Mouse (Mus musculus) kidney, embryonic 16.5 days (tissue): ENCODE data around the gene Pbx4. TPM values are rescaled to one million over a fixed set of nuclear protein-coding genes. Genes with fewer than 3 reads are reported as not detected.

ENCODE experiments used
- ATAC-seq: fragments of 200-750 bp; cut with Nextera tagmentation; 2 replicates; pipeline ENCODE4 v1.8.0; 2017; ENCODE audit warnings: moderate TSS enrichment; ENCODE audit not compliant: low FRiP score, low TSS enrichment
- H3K27ac ChIP-seq: fragments of 300-500 bp; sonication (generic); 2 replicates; pipeline ENCODE4 v1.5.1; 2014; ENCODE audit warnings: low read length
- H3K27me3 ChIP-seq: fragments of 300-500 bp; sonication (generic); 2 replicates; pipeline ENCODE4 v1.6.1; 2014; ENCODE audit warnings: low read length, control low read depth, mixed read lengths; ENCODE audit not compliant: insufficient read depth
- H3K36me3 ChIP-seq: fragments of 300-500 bp; sonication (generic); 2 replicates; pipeline ENCODE4 v1.6.1; 2014; ENCODE audit warnings: low read length, control low read depth, mixed read lengths; ENCODE audit not compliant: insufficient read depth
- H3K4me1 ChIP-seq: fragments of 300-500 bp; sonication (generic); 2 replicates; pipeline ENCODE4 v1.6.1; 2014; ENCODE audit warnings: low read length, control low read depth, mixed read lengths; ENCODE audit not compliant: insufficient read depth
- H3K4me2 ChIP-seq: fragments of 300-500 bp; sonication (generic); replicated peaks from 2 replicates; pipeline ENCODE4 v1.6.1; 2014; ENCODE audit warnings: low read depth, low read length
- H3K4me3 ChIP-seq: fragments of 300-500 bp; sonication (generic); 2 replicates; pipeline ENCODE4 v1.5.1; 2014; ENCODE audit warnings: mild to moderate bottlenecking, low read length
- H3K9ac ChIP-seq: fragments of 300-500 bp; sonication (generic); replicated peaks from 2 replicates; pipeline ENCODE4 v1.6.1; 2014; ENCODE audit warnings: low read length
- H3K9me3 ChIP-seq: fragments of 300-500 bp; sonication (generic); 2 replicates; pipeline ENCODE4 v1.6.1; 2016; ENCODE audit warnings: low read length, control low read depth
- WGBS: fragments of 180-500 bp; shearing (Covaris S2); extraction: QIAGEN DNeasy Blood & Tissue Kit; methylation state at CpG from one replicate; pipeline ENCODE4 v1.1.7; 2014; 5-methylcytosine and 5-hydroxymethylcytosine counted together
- polyA plus RNA-seq: library from polyadenylated mRNA; unstranded; fragments of >200 nt; fragmentation: Nextera tagmentation; extraction: Ambion mirVana; gene quantifications from 2 replicates; pipeline ENCODE4 v1.2.1, GENCODE M21; 2015

Pbx4 gene
- polyA plus RNA-seq, 1 experiment from 2014 or later = 9.3 TPM

- ATAC-seq = no peak
- H3K4me1 ChIP-seq = peaks cover 15% of the 10 kb centered on the region
- no peaks in the 10 kb centered on the region for H3K9me3 ChIP-seq
- peaks cover 64% of the 10 kb centered on the region for H3K36me3 ChIP-seq
- no peak overlapping the region for H3K4me3 ChIP-seq
- H3K27me3 ChIP-seq = no peaks in the 10 kb centered on the region
- H3K27ac ChIP-seq = no peak overlapping the region
- WGBS = 94% methylated on average over 16 of the region's 16 CpGs
- H3K9ac ChIP-seq = no peak overlapping the region
- H3K4me2 ChIP-seq = no peak overlapping the region
Measured at GRCm38 (mm10) chr8:69796721-69797345, 35.5 kb upstream of the Pbx4 start.

GRCm38 (mm10) chr8:69797661-69798060 is 34.6 kb upstream of the Pbx4 start:
- H3K9ac ChIP-seq = no peak overlapping the region
- H3K4me1 ChIP-seq = peaks cover 6% of the 10 kb centered on the region
- WGBS = 91% methylated on average over 10 of the region's 10 CpGs
- H3K4me2 ChIP-seq = no peak overlapping the region
- no peak overlapping the region for H3K27ac ChIP-seq
- ATAC-seq = no peak
- no peaks in the 10 kb centered on the region for H3K9me3 ChIP-seq
- peaks cover 72% of the 10 kb centered on the region for H3K36me3 ChIP-seq
- H3K27me3 ChIP-seq = no peaks in the 10 kb centered on the region
- no peak overlapping the region for H3K4me3 ChIP-seq

GRCm38 (mm10) chr8:69799261-69799660 is 33.0 kb upstream of the Pbx4 start:
- ATAC-seq = no peak
- 92% methylated on average over 8 of the region's 8 CpGs for WGBS
- H3K9ac ChIP-seq = no peak overlapping the region

GRCm38 (mm10) chr8:69799946-69800345 is 32.3 kb upstream of the Pbx4 start:
- H3K9me3 ChIP-seq = no peaks in the 10 kb centered on the region
- H3K27ac ChIP-seq = no peak overlapping the region
- H3K4me3 ChIP-seq = no peak overlapping the region
- no peaks in the 10 kb centered on the region for H3K27me3 ChIP-seq
- H3K4me1 ChIP-seq = no peaks in the 10 kb centered on the region
- no peak overlapping the region for H3K4me2 ChIP-seq
- H3K36me3 ChIP-seq = peaks cover 83% of the 10 kb centered on the region
- no peak for ATAC-seq
- H3K9ac ChIP-seq = no peak overlapping the region
- WGBS = 88% methylated on average over 5 of the region's 5 CpGs

More at GRCm38 (mm10) chr8:69799261-69799660, 33.0 kb upstream of the Pbx4 start:
- Histone ChIP-seq H3K4me3 (no peak overlapping the region), H3K27ac (no peak overlapping the region), H3K4me1 (no peaks in the 10 kb centered on the region), H3K4me2 (no peak overlapping the region), H3K36me3 (peaks cover 85% of the 10 kb centered on the region), H3K9me3 (no peaks in the 10 kb centered on the region), H3K27me3 (no peaks in the 10 kb centered on the region)

GRCm38 (mm10) chr8:69801796-69802195 is 30.5 kb upstream of the Pbx4 start:
- Histone ChIP-seq H3K4me1 (no peaks in the 10 kb centered on the region), H3K27ac (no peak overlapping the region), H3K4me3 (no peak overlapping the region), H3K9ac (no peak overlapping the region), H3K4me2 (no peak overlapping the region), H3K27me3 (no peaks in the 10 kb centered on the region), H3K36me3 (peaks cover 92% of the 10 kb centered on the region), H3K9me3 (no peaks in the 10 kb centered on the region)
- no peak for ATAC-seq
- 93% methylated on average over 4 of the region's 4 CpGs for WGBS

GRCm38 (mm10) chr8:69802216-69802615 is 30.1 kb upstream of the Pbx4 start:
- H3K9ac ChIP-seq = no peak overlapping the region
- ATAC-seq = no peak
- H3K4me1 ChIP-seq = no peaks in the 10 kb centered on the region
- no peaks in the 10 kb centered on the region for H3K9me3 ChIP-seq
- no peak overlapping the region for H3K4me2 ChIP-seq
- no peak overlapping the region for H3K4me3 ChIP-seq
- no peaks in the 10 kb centered on the region for H3K27me3 ChIP-seq
- H3K27ac ChIP-seq = no peak overlapping the region
- peaks cover 92% of the 10 kb centered on the region for H3K36me3 ChIP-seq

GRCm38 (mm10) chr8:69803366-69803765 is 28.9 kb upstream of the Pbx4 start:
- 91% methylated on average over 7 of the region's 7 CpGs for WGBS
- no peak overlapping the region for H3K9ac ChIP-seq
- no peaks in the 10 kb centered on the region for H3K4me1 ChIP-seq
- ATAC-seq = no peak
- H3K4me3 ChIP-seq = no peak overlapping the region
- no peak overlapping the region for H3K4me2 ChIP-seq
- no peaks in the 10 kb centered on the region for H3K9me3 ChIP-seq
- H3K36me3 ChIP-seq = peaks cover 89% of the 10 kb centered on the region
- no peak overlapping the region for H3K27ac ChIP-seq
- H3K27me3 ChIP-seq = no peaks in the 10 kb centered on the region

- WGBS = 88% methylated on average over 6 of the region's 6 CpGs
- no peak overlapping the region for H3K9ac ChIP-seq
- H3K27ac ChIP-seq = no peak overlapping the region
- peaks cover 77% of the 10 kb centered on the region for H3K36me3 ChIP-seq
- no peaks in the 10 kb centered on the region for H3K9me3 ChIP-seq
- no peak overlapping the region for H3K4me3 ChIP-seq
- no peaks in the 10 kb centered on the region for H3K27me3 ChIP-seq
- H3K4me1 ChIP-seq = peaks cover 5% of the 10 kb centered on the region
- no peak overlapping the region for H3K4me2 ChIP-seq
- no peak for ATAC-seq
Measured at GRCm38 (mm10) chr8:69804537-69804936, 27.8 kb upstream of the Pbx4 start.

- ATAC-seq = no peak
- Histone ChIP-seq H3K27me3 (no peaks in the 10 kb centered on the region), H3K9ac (no peak overlapping the region), H3K9me3 (no peaks in the 10 kb centered on the region), H3K4me1 (peaks cover 5% of the 10 kb centered on the region), H3K4me2 (no peak overlapping the region), H3K27ac (no peak overlapping the region), H3K36me3 (peaks cover 72% of the 10 kb centered on the region), H3K4me3 (no peak overlapping the region)
- WGBS = 95% methylated on average over 10 of the region's 10 CpGs
Measured at GRCm38 (mm10) chr8:69805086-69805485, 27.2 kb upstream of the Pbx4 start.

- Histone ChIP-seq H3K9ac (no peak overlapping the region), H3K27me3 (no peaks in the 10 kb centered on the region), H3K27ac (no peak overlapping the region), H3K4me1 (peaks cover 5% of the 10 kb centered on the region), H3K36me3 (peaks cover 68% of the 10 kb centered on the region), H3K4me3 (no peak overlapping the region), H3K4me2 (no peak overlapping the region), H3K9me3 (no peaks in the 10 kb centered on the region)
- ATAC-seq = no peak
- WGBS = 90% methylated on average over 9 of the region's 9 CpGs
Measured at GRCm38 (mm10) chr8:69805491-69805890, 26.8 kb upstream of the Pbx4 start.
